In the genomic region with DNA sequence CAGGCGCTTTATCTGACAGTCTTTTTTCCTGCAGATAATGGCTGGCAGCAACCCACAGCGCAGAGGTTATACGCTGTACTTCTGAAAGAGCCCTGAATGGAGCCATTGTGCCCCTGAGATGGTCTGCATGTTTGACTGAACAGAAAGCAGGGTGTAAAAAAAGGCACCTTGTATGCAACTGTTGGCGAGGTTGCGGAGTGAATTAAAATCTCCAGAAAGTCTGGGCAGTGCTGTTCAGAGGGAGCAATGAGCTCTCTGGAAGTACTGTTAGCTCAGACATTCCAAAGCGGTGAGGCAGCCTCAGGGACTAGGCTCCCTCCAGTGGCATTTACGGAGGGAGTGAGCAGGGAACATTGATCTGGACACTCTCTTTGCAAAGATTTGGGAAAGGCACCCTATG, we compare ENCODE assay signal across 9 mouse cellular contexts. TPM values are rescaled to one million over a fixed set of nuclear protein-coding genes. Genes with fewer than 3 reads are reported as not detected.
A peak's percentile ranks its signal among the peaks of the same experiment; 100 is the strongest.
DNase-seq lines count a peak whose midpoint lies in the region; ATAC-seq lines count a peak whose summit lies in the region.
"Had no signal": no experiment of that assay in that cellular context is flagged by ENCODE, and none has a peak within 500 bp of the region (broad histone marks: within the 10 kb centered on the region; RNA-seq: fewer than 3 reads in every experiment).

No protein-coding gene starts in this region.

- peaks cover 19% of the 10 kb centered on the region for H3K27me3 ChIP-seq in kidney, embryonic 16.5 days (ENCODE audit: insufficient read depth, low read length)
- 0 out of 2 replicates have a peak, but pooled peaks cover 21% of the 10 kb centered on the region for H3K27me3 ChIP-seq in embryonic facial prominence, embryonic 12.5 days
- H3K27me3 ChIP-seq in heart, embryonic 14.5 days (ENCODE audit: control insufficient read depth, insufficient read depth, low read length) = no peaks in the 10 kb centered on the region

- H3K4me3 ChIP-seq in kidney, embryonic 16.5 days (ENCODE audit: low read length) = no peak overlapping the region
- no peak overlapping the region for H3K4me3 ChIP-seq in embryonic facial prominence, embryonic 12.5 days
- peak overlapping the region in 1 of 2 experiments; percentile 19; a peak in 1 of 4 replicates for H3K4me3 ChIP-seq in heart, embryonic 14.5 days (ENCODE audit: control insufficient read depth in 1 of 2, insufficient read depth in 1 of 2, low read depth in 1 of 2, low read length in 2 of 2)
- H3K4me3 ChIP-seq: myocyte had no signal

- DNase-seq in kidney, adult 9 months = no peak
- peak; percentile 32 to 38 for DNase-seq in lung, adult 18-20 months
- peak; percentile 68 for DNase-seq in retina, postnatal 1 day
- DNase-seq in spleen, postnatal 10 days (ENCODE audit: low spot score in 2 of 2) = no peak
- no peak for DNase-seq in urinary bladder, adult 18-20 months (ENCODE audit: low spot score in 2 of 2)

- no peak overlapping the region for H3K27ac ChIP-seq in kidney, embryonic 16.5 days (ENCODE audit: low read length)
- no peak overlapping the region; the same call in 1 of the 2 replicates for H3K27ac ChIP-seq in embryonic facial prominence, embryonic 12.5 days
- peak overlapping the region; percentile 20 to 88 for H3K27ac ChIP-seq in heart, embryonic 14.5 days (replicated peaks in 1 of 2; ENCODE audit: control insufficient read depth in 1 of 2, insufficient read depth in 1 of 2, low read depth in 2 of 2, low read length in 2 of 2)

- 35% methylated on average over 7 of the region's 7 CpGs for WGBS in kidney, embryonic 16.5 days
- WGBS in embryonic facial prominence, embryonic 12.5 days = 15% methylated on average over 7 of the region's 7 CpGs
- WGBS in heart, embryonic 14.5 days = 8% methylated on average over 7 of the region's 7 CpGs

- H3K4me2 ChIP-seq in kidney, embryonic 16.5 days (replicated peaks; ENCODE audit: low read depth, low read length) = no peak overlapping the region
- no peak overlapping the region for H3K4me2 ChIP-seq in embryonic facial prominence, embryonic 12.5 days (replicated peaks)
- peak overlapping the region; percentile 54 for H3K4me2 ChIP-seq in heart, embryonic 14.5 days (ENCODE audit: low read length)

- ATAC-seq in kidney, embryonic 16.5 days (ENCODE audit: low FRiP score, low TSS enrichment) = 0 out of 2 replicates have a peak, but pooled peaks have one; percentile 44
- ATAC-seq in embryonic facial prominence, embryonic 12.5 days (ENCODE audit: insufficient number of reproducible peaks, insufficient read depth, low FRiP score, low TSS enrichment) = peak; percentile 32; the same call in 1 of the 2 replicates
- ATAC-seq in heart, embryonic 14.5 days (ENCODE audit: insufficient number of reproducible peaks, insufficient read depth, low FRiP score, low read depth) = 0 out of 2 replicates have a peak, but pooled peaks have one; percentile 46

- no peaks in the 10 kb centered on the region for H3K9me3 ChIP-seq in kidney, embryonic 16.5 days (ENCODE audit: low read length)
- no peaks in the 10 kb centered on the region for H3K9me3 ChIP-seq in embryonic facial prominence, embryonic 12.5 days
- H3K9me3 ChIP-seq in heart, embryonic 14.5 days (ENCODE audit: control insufficient read depth, low read length) = no peaks in the 10 kb centered on the region

- H3K36me3 ChIP-seq in kidney, embryonic 16.5 days (ENCODE audit: insufficient read depth, low read length) = no peaks in the 10 kb centered on the region
- no peaks in the 10 kb centered on the region for H3K36me3 ChIP-seq in embryonic facial prominence, embryonic 12.5 days
- no peaks in the 10 kb centered on the region for H3K36me3 ChIP-seq in heart, embryonic 14.5 days (ENCODE audit: control insufficient read depth, insufficient read depth, low read length)

- H3K9ac ChIP-seq in kidney, embryonic 16.5 days (replicated peaks; ENCODE audit: low read length) = no peak overlapping the region
- no peak overlapping the region for H3K9ac ChIP-seq in embryonic facial prominence, embryonic 12.5 days
- H3K9ac ChIP-seq in heart, embryonic 14.5 days (ENCODE audit: low read length) = no peak overlapping the region

- H3K4me1 ChIP-seq in kidney, embryonic 16.5 days (ENCODE audit: insufficient read depth, low read length) = peaks cover 20% of the 10 kb centered on the region
- peaks cover 26% of the 10 kb centered on the region for H3K4me1 ChIP-seq in embryonic facial prominence, embryonic 12.5 days
- H3K4me1 ChIP-seq in heart, embryonic 14.5 days (ENCODE audit: control insufficient read depth in 2 of 2, insufficient read depth in 2 of 2, low read length in 2 of 2) = peaks cover 6 to 26% of the 10 kb centered on the region in 2 experiments

RNA-seq across cellular contexts. Expression of a gene that starts 2.0 kb away (rescaled TPM):
- polyA plus RNA-seq in kidney, embryonic 16.5 days (2015; fragmentation: Nextera tagmentation; extraction: Ambion mirVana) = 3.0 and 3.2 TPM in 2 replicates
- polyA plus RNA-seq in embryonic facial prominence, embryonic 12.5 days (2016; fragmentation: Nextera tagmentation; extraction: Ambion mirVana) = 4.7 and 5.7 TPM in 2 replicates
- 7.8 and 10.5 TPM in 2 replicates for polyA plus RNA-seq in heart, embryonic 14.5 days (2014; fragmentation: Nextera tagmentation; extraction: Ambion mirVana)

Comparison
In these comparisons a context has a peak if more than half of its experiments do, and no peak if none do; other contexts are left out.
1. H3K27ac ChIP-seq: peak in heart, embryonic 14.5 days (2 of 2); none in kidney, embryonic 16.5 days (single experiment) and embryonic facial prominence, embryonic 12.5 days (single experiment).
2. DNase-seq: peak in lung, adult 18-20 months (2 of 2) and retina, postnatal 1 day (single experiment); none in kidney, adult 9 months (single experiment), spleen, postnatal 10 days (0 of 2) and urinary bladder, adult 18-20 months (0 of 2).
3. Peak in every context shown above with its lines, with median percentiles within 50 percentile points of each other: ATAC-seq.